Mouse (Mus musculus) neutrophil, adult 5-6 weeks (primary cell): ENCODE measurements around the gene Slc12a8. TPM values are rescaled to one million over a fixed set of nuclear protein-coding genes. Genes with fewer than 3 reads are reported as not detected.

ENCODE experiments used
- ATAC-seq: fragments of 151-379, 151-347 bp; 2 replicates; pipeline ENCODE4 v1.8.0; 2017; ENCODE audit warnings: mild to moderate bottlenecking, moderate TSS enrichment; ENCODE audit not compliant: insufficient number of reproducible peaks, poor library complexity, low FRiP score, severe bottlenecking; ENCODE audit errors: extremely low read depth
- total RNA-seq: library from RNA; stranded (forward); fragments of 200-1000 nt; gene quantifications from 2 replicates; pipeline ENCODE4 v1.2.3, GENCODE M21; 2017

Slc12a8 gene
- total RNA-seq, 1 experiment from 2014 or later: 0.12 TPM

GRCm38 (mm10) chr16:33659521-33659920 is 142.4 kb downstream of the Slc12a8 start:
- ATAC-seq: no peak

GRCm38 (mm10) chr16:33660125-33660524 is 143.0 kb downstream of the Slc12a8 start:
- ATAC-seq: no peak

- ATAC-seq: no peak
Measured at GRCm38 (mm10) chr16:33662841-33663240, 145.7 kb downstream of the Slc12a8 start.

- no peak for ATAC-seq
Measured at GRCm38 (mm10) chr16:33666226-33666625, 149.1 kb downstream of the Slc12a8 start.

GRCm38 (mm10) chr16:33666985-33667538 is 149.9 kb downstream of the Slc12a8 start:
- ATAC-seq: no peak

GRCm38 (mm10) chr16:33668448-33668847 is 151.3 kb downstream of the Slc12a8 start:
- ATAC-seq: no peak

- ATAC-seq: no peak
Measured at GRCm38 (mm10) chr16:33669072-33669471, 151.9 kb downstream of the Slc12a8 start.

- no peak for ATAC-seq
Measured at GRCm38 (mm10) chr16:33670340-33670739, 153.2 kb downstream of the Slc12a8 start.

GRCm38 (mm10) chr16:33670933-33671332 is 153.8 kb downstream of the Slc12a8 start:
- no peak for ATAC-seq

- ATAC-seq: no peak
Measured at GRCm38 (mm10) chr16:33672188-33672587, 155.1 kb downstream of the Slc12a8 start.

GRCm38 (mm10) chr16:33672643-33673042 is 155.5 kb downstream of the Slc12a8 start:
- ATAC-seq: no peak

GRCm38 (mm10) chr16:33673530-33674109 is 156.5 kb downstream of the Slc12a8 start:
- no peak for ATAC-seq

- no peak for ATAC-seq
Measured at GRCm38 (mm10) chr16:33675151-33675847, 158.2 kb downstream of the Slc12a8 start.

GRCm38 (mm10) chr16:33675848-33676184 is 158.7 kb downstream of the Slc12a8 start:
- no peak for ATAC-seq

GRCm38 (mm10) chr16:33676347-33677312 is 159.5 kb downstream of the Slc12a8 start:
- no peak for ATAC-seq

GRCm38 (mm10) chr16:33677313-33677690 is 160.2 kb downstream of the Slc12a8 start:
- no peak for ATAC-seq

GRCm38 (mm10) chr16:33677901-33678300 is 160.8 kb downstream of the Slc12a8 start:
- ATAC-seq: no peak

- no peak for ATAC-seq
Measured at GRCm38 (mm10) chr16:33680271-33680670, 163.1 kb downstream of the Slc12a8 start.

- no peak for ATAC-seq
Measured at GRCm38 (mm10) chr16:33680816-33681215, 163.7 kb downstream of the Slc12a8 start.
